In the genomic region with DNA sequence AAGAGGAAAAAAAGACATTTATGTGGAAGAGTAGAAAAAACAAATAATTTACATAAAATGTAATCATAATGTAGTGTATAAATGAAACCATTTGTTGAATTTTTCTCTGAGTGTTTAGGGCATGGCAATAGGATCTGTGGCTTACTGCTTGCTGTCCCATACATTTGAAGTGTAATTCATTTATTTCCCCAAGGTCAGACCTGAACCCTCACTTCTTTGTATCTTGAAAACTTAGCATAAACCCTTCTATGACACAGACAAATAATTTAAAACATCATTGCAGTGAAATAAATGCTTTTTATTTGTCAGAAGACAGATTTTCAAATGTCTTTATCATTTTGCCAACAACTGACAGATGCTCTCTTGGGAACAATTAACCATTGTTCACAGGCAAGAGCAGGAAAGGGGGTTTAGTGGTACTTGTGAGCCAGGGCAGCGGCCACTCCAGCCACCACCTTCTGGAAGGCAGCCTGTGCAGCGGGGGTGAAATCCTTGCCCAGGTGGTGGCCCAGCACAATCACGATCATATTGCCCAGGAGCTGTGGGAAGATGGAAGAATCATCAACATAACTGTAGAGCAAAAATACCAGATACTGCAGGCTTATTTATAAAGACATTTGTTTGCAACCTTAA, we compare ENCODE assay signal across 35 mouse cellular contexts. TPM values are rescaled to one million over a fixed set of nuclear protein-coding genes. Genes with fewer than 3 reads are reported as not detected.
DNase-seq lines count a peak whose midpoint lies in the region; ATAC-seq and TF ChIP-seq lines count a peak whose summit lies in the region.
"Had no signal": no experiment of that assay in that cellular context is flagged by ENCODE, and none has a peak within 500 bp of the region (broad histone marks: within the 10 kb centered on the region; RNA-seq: fewer than 3 reads in every experiment).

No protein-coding gene starts in this region.

- no peak overlapping the region for H3K4me3 ChIP-seq in kidney, embryonic 15.5 days (replicated peaks)
- no peak overlapping the region for H3K4me3 ChIP-seq in kidney, adult 2 months (ENCODE audit: insufficient read depth, low read depth, low read length)
- H3K4me3 ChIP-seq in intestine, embryonic 16.5 days (ENCODE audit: low read length), result no peak overlapping the region
- peak overlapping the region; percentile 55 for H3K4me3 ChIP-seq in liver, embryonic 15.5 days (replicated peaks)
- no peak overlapping the region for H3K4me3 ChIP-seq in left cerebral cortex, adult 2 months
- no peak overlapping the region for H3K4me3 ChIP-seq in forebrain, embryonic 13.5 days
- H3K4me3 ChIP-seq: embryonic facial prominence, embryonic 10.5 days; forebrain, embryonic 12.5 days; gastrocnemius, adult 2 months; layer of hippocampus, adult 2 months; limb, embryonic 15.5 days; neural tube, embryonic 12.5 days had no signal

- intact Hi-C loops in left cerebral cortex, adult 2 months (cut with DNase I), result no loop called here

- H3K27me3 ChIP-seq in kidney, embryonic 15.5 days, result no peaks in the 10 kb centered on the region
- H3K27me3 ChIP-seq in kidney, adult 2 months (replicated peaks; ENCODE audit: control insufficient read depth, insufficient read depth, low read length), result no peaks in the 10 kb centered on the region
- no peaks in the 10 kb centered on the region for H3K27me3 ChIP-seq in intestine, embryonic 16.5 days (replicated peaks; ENCODE audit: control insufficient read depth, insufficient read depth, low read length)
- no peaks in the 10 kb centered on the region for H3K27me3 ChIP-seq in liver, embryonic 15.5 days
- H3K27me3 ChIP-seq in forebrain, embryonic 13.5 days, result no peaks in the 10 kb centered on the region
- H3K27me3 ChIP-seq: forebrain, embryonic 12.5 days; limb, embryonic 15.5 days; neural tube, embryonic 12.5 days had no signal

- TF ChIP-seq POLR2A in kidney, adult 2 months (IDR thresholded peaks at IDR 0.05; ENCODE audit: low read depth, low read length), result no peak

- DNase-seq in kidney, adult 2 months, result no peak
- peak; percentile 1 for DNase-seq in brain, adult 2 months (ENCODE audit: low read depth, low spot score)
- DNase-seq in left cerebral cortex, adult 2 months (ENCODE audit: extremely low spot score in 1 of 2, low spot score in 2 of 2), result no peak
- no peak for DNase-seq in left cerebral cortex, adult 11 months (ENCODE audit: low spot score)
- DNase-seq: adrenal gland, postnatal 10 days; cerebellum, adult 11 months; cerebellum, postnatal 10 days; gastrocnemius, adult 2 months; kidney, adult 18-20 months; kidney, postnatal 14 days; left cerebral cortex, postnatal 4 days; lung, postnatal 4 days; midbrain, embryonic 14.5 days; right cerebral cortex, postnatal 25 days; thymus, adult 18-20 months; thymus, postnatal 4 days had no signal

- H3K36me3 ChIP-seq in kidney, embryonic 15.5 days, result no peaks in the 10 kb centered on the region
- H3K36me3 ChIP-seq in kidney, adult 2 months (ENCODE audit: control insufficient read depth, insufficient read depth, low read length), result no peaks in the 10 kb centered on the region
- no peaks in the 10 kb centered on the region for H3K36me3 ChIP-seq in intestine, embryonic 16.5 days (ENCODE audit: control insufficient read depth, insufficient read depth, low read length)
- H3K36me3 ChIP-seq in liver, embryonic 15.5 days (replicated peaks), result no peaks in the 10 kb centered on the region
- H3K36me3 ChIP-seq in forebrain, embryonic 13.5 days (ENCODE audit: poor library complexity, severe bottlenecking), result no peaks in the 10 kb centered on the region
- H3K36me3 ChIP-seq: embryonic facial prominence, embryonic 10.5 days; forebrain, embryonic 12.5 days; limb, embryonic 15.5 days; neural tube, embryonic 12.5 days had no signal

- no peak for TF ChIP-seq CTCF in kidney, adult 2 months (conservative IDR thresholded peaks at IDR 0.05; ENCODE audit: insufficient read depth, insufficient read length, low read depth, low read length)
- TF ChIP-seq CTCF in left cerebral cortex, adult 2 months (IDR thresholded peaks at IDR 0.05), result no peak

- no peaks in the 10 kb centered on the region for H3K9me3 ChIP-seq in kidney, embryonic 15.5 days (replicated peaks)
- no peaks in the 10 kb centered on the region for H3K9me3 ChIP-seq in intestine, embryonic 16.5 days (ENCODE audit: control insufficient read depth, low read length)
- H3K9me3 ChIP-seq in liver, embryonic 15.5 days (replicated peaks), result no peaks in the 10 kb centered on the region
- no peaks in the 10 kb centered on the region for H3K9me3 ChIP-seq in forebrain, embryonic 13.5 days (replicated peaks)
- H3K9me3 ChIP-seq: embryonic facial prominence, embryonic 10.5 days; forebrain, embryonic 12.5 days; limb, embryonic 15.5 days; neural tube, embryonic 12.5 days had no signal

- no peaks in the 10 kb centered on the region for H3K4me1 ChIP-seq in kidney, embryonic 15.5 days
- no peaks in the 10 kb centered on the region for H3K4me1 ChIP-seq in kidney, adult 2 months (ENCODE audit: control insufficient read depth, insufficient read depth, low read length)
- no peaks in the 10 kb centered on the region for H3K4me1 ChIP-seq in intestine, embryonic 16.5 days (ENCODE audit: control insufficient read depth, insufficient read depth, low read length)
- H3K4me1 ChIP-seq in liver, embryonic 15.5 days (replicated peaks), result peaks cover 33% of the 10 kb centered on the region
- no peaks in the 10 kb centered on the region for H3K4me1 ChIP-seq in forebrain, embryonic 13.5 days
- H3K4me1 ChIP-seq: embryonic facial prominence, embryonic 10.5 days; forebrain, embryonic 12.5 days; limb, embryonic 15.5 days; neural tube, embryonic 12.5 days had no signal

- peak; percentile 66 for ATAC-seq in kidney, embryonic 15.5 days (replicated peaks; ENCODE audit: low FRiP score)
- peak; percentile 71 for ATAC-seq in intestine, embryonic 16.5 days
- peak; percentile 62 for ATAC-seq in liver, embryonic 15.5 days (ENCODE audit: insufficient read depth)
- no peak for ATAC-seq in forebrain, embryonic 13.5 days
- ATAC-seq: hindbrain, postnatal 0 days had no signal

- 58% methylated on average over 3 of the region's 3 CpGs for WGBS in kidney, embryonic 15.5 days
- 53% methylated on average over 3 of the region's 3 CpGs for WGBS in kidney, adult 2 months
- 27% methylated on average over 3 of the region's 3 CpGs for WGBS in intestine, embryonic 16.5 days
- WGBS in liver, embryonic 15.5 days (ENCODE audit: insufficient replicate concordance), result 52% methylated on average over 3 of the region's 3 CpGs
- 66% methylated on average over 3 of the region's 3 CpGs for WGBS in forebrain, embryonic 13.5 days

- H3K27ac ChIP-seq in kidney, embryonic 15.5 days, result no peak overlapping the region
- no peak overlapping the region for H3K27ac ChIP-seq in kidney, adult 2 months (ENCODE audit: insufficient read depth, low read depth, low read length)
- no peak overlapping the region for H3K27ac ChIP-seq in intestine, embryonic 16.5 days (ENCODE audit: low read length)
- peak overlapping the region; percentile 98 for H3K27ac ChIP-seq in liver, embryonic 15.5 days (replicated peaks)
- H3K27ac ChIP-seq in left cerebral cortex, adult 2 months, result no peak overlapping the region
- no peak overlapping the region for H3K27ac ChIP-seq in forebrain, embryonic 13.5 days
- H3K27ac ChIP-seq: embryonic facial prominence, embryonic 10.5 days; forebrain, embryonic 12.5 days; gastrocnemius, adult 2 months; hindbrain, postnatal 0 days; layer of hippocampus, adult 2 months; limb, embryonic 15.5 days; neural tube, embryonic 12.5 days had no signal

- no peak overlapping the region for H3K9ac ChIP-seq in kidney, embryonic 15.5 days
- no peak overlapping the region for H3K9ac ChIP-seq in intestine, embryonic 16.5 days (ENCODE audit: low read depth, low read length)
- peak overlapping the region; percentile 53 for H3K9ac ChIP-seq in liver, embryonic 15.5 days
- no peak overlapping the region for H3K9ac ChIP-seq in forebrain, embryonic 13.5 days
- H3K9ac ChIP-seq: forebrain, embryonic 12.5 days; limb, embryonic 15.5 days; neural tube, embryonic 12.5 days had no signal

- H3K4me2 ChIP-seq in kidney, embryonic 15.5 days, result no peak overlapping the region
- H3K4me2 ChIP-seq in intestine, embryonic 16.5 days (ENCODE audit: low read depth, low read length), result no peak overlapping the region
- peak overlapping the region; percentile 41; the same call in 1 of the 2 replicates for H3K4me2 ChIP-seq in liver, embryonic 15.5 days
- H3K4me2 ChIP-seq in forebrain, embryonic 13.5 days, result no peak overlapping the region
- H3K4me2 ChIP-seq: forebrain, embryonic 12.5 days; limb, embryonic 15.5 days; neural tube, embryonic 12.5 days had no signal

RNA-seq across cellular contexts. Expression of gene Hbb-bs, which starts 1.5 kb away (rescaled TPM):
- polyA plus RNA-seq in kidney, embryonic 15.5 days (2015; fragmentation: Nextera tagmentation; extraction: Ambion mirVana), result 7,996 and 8,703 TPM in 2 replicates
- 3,704 and 5,002 TPM in 2 replicates for polyA plus RNA-seq in kidney, adult 2 months (2012; rRNA removed)
- 6,207 and 7,496 TPM in 2 replicates for polyA plus RNA-seq in intestine, embryonic 16.5 days (2015; fragmentation: Nextera tagmentation; extraction: Ambion mirVana)
- 116,188 and 122,775 TPM in 2 replicates for polyA plus RNA-seq in liver, embryonic 15.5 days (2015; fragmentation: Nextera tagmentation; extraction: Ambion mirVana)
- 100 to 1,000 TPM; 305 to 339 TPM for total RNA-seq in left cerebral cortex, adult 2 months (2021)
- polyA plus RNA-seq in forebrain, embryonic 13.5 days (2015; fragmentation: Nextera tagmentation; extraction: Ambion mirVana), result 1,844 and 2,278 TPM in 2 replicates

RNA-seq across cellular contexts. Expression of gene Hbb-bt, which starts 12.6 kb away (rescaled TPM):
- 2,879 and 3,105 TPM in 2 replicates for polyA plus RNA-seq in kidney, embryonic 15.5 days (2015; fragmentation: Nextera tagmentation; extraction: Ambion mirVana)
- polyA plus RNA-seq in kidney, adult 2 months (2012; rRNA removed), result 323 and 441 TPM in 2 replicates
- 1,955 and 2,476 TPM in 2 replicates for polyA plus RNA-seq in intestine, embryonic 16.5 days (2015; fragmentation: Nextera tagmentation; extraction: Ambion mirVana)
- polyA plus RNA-seq in liver, embryonic 15.5 days (2015; fragmentation: Nextera tagmentation; extraction: Ambion mirVana), result 48,050 and 52,773 TPM in 2 replicates
- total RNA-seq in left cerebral cortex, adult 2 months (2021), result 10 to 100 TPM; 29.5 to 36.6 TPM
- polyA plus RNA-seq in forebrain, embryonic 13.5 days (2015; fragmentation: Nextera tagmentation; extraction: Ambion mirVana), result 960 and 1,191 TPM in 2 replicates

RNA-seq across cellular contexts. Expression of gene Hbb-bh2, which starts 13.9 kb away (rescaled TPM):
- not detected in 2 replicates for polyA plus RNA-seq in kidney, embryonic 15.5 days (2015; fragmentation: Nextera tagmentation; extraction: Ambion mirVana)
- polyA plus RNA-seq in kidney, adult 2 months (2012; rRNA removed), result not detected in 2 replicates
- not detected in 2 replicates for polyA plus RNA-seq in intestine, embryonic 16.5 days (2015; fragmentation: Nextera tagmentation; extraction: Ambion mirVana)
- polyA plus RNA-seq in liver, embryonic 15.5 days (2015; fragmentation: Nextera tagmentation; extraction: Ambion mirVana), result not detected in 2 replicates
- total RNA-seq in left cerebral cortex, adult 2 months (2021), result not detected
- polyA plus RNA-seq in forebrain, embryonic 13.5 days (2015; fragmentation: Nextera tagmentation; extraction: Ambion mirVana), result not detected in 2 replicates
- total RNA-seq: adrenal gland, postnatal 10 days; gastrocnemius, adult 2 months; hematopoietic stem cell, adult 5-6 weeks; hindbrain, postnatal 0 days; layer of hippocampus, adult 2 months; left cerebral cortex, adult 8-10 months; left cerebral cortex, postnatal 4 days; megakaryocyte-erythroid progenitor cell, adult 5-6 weeks had no signal
- polyA plus RNA-seq: brain, embryonic 14.5 days; cortical plate, adult 2 months; frontal cortex, adult 2 months; gonadal fat pad, adult 2 months; heart, embryonic 16.5 days; hindbrain, postnatal 0 days; limb, embryonic 15.5 days; lung, embryonic 16.5 days; midbrain, embryonic 14.5 days had no signal

RNA-seq across cellular contexts. Expression of gene Hbb-bh1, which starts 16.6 kb away (rescaled TPM):
- polyA plus RNA-seq in kidney, embryonic 15.5 days (2015; fragmentation: Nextera tagmentation; extraction: Ambion mirVana), result 1.8 and 2.3 TPM in 2 replicates
- polyA plus RNA-seq in kidney, adult 2 months (2012; rRNA removed), result not detected in 2 replicates
- polyA plus RNA-seq in intestine, embryonic 16.5 days (2015; fragmentation: Nextera tagmentation; extraction: Ambion mirVana), result 0.64 and 1.2 TPM in 2 replicates
- 44.8 and 64.6 TPM in 2 replicates for polyA plus RNA-seq in liver, embryonic 15.5 days (2015; fragmentation: Nextera tagmentation; extraction: Ambion mirVana)
- not detected for total RNA-seq in left cerebral cortex, adult 2 months (2021)
- polyA plus RNA-seq in forebrain, embryonic 13.5 days (2015; fragmentation: Nextera tagmentation; extraction: Ambion mirVana), result 32.1 and 81.1 TPM in 2 replicates
- total RNA-seq: adrenal gland, postnatal 10 days; gastrocnemius, adult 2 months; hematopoietic stem cell, adult 5-6 weeks; hindbrain, postnatal 0 days; layer of hippocampus, adult 2 months; left cerebral cortex, adult 8-10 months; left cerebral cortex, postnatal 4 days; megakaryocyte-erythroid progenitor cell, adult 5-6 weeks had no signal
- polyA plus RNA-seq: cortical plate, adult 2 months; gonadal fat pad, adult 2 months; hindbrain, postnatal 0 days had no signal

RNA-seq across cellular contexts. Expression of gene Hbb-y, which starts 26.6 kb away (rescaled TPM):
- polyA plus RNA-seq in kidney, embryonic 15.5 days (2015; fragmentation: Nextera tagmentation; extraction: Ambion mirVana), result 188 and 278 TPM in 2 replicates
- not detected in 2 replicates for polyA plus RNA-seq in kidney, adult 2 months (2012; rRNA removed)
- 30.0 and 42.2 TPM in 2 replicates for polyA plus RNA-seq in intestine, embryonic 16.5 days (2015; fragmentation: Nextera tagmentation; extraction: Ambion mirVana)
- 304 and 542 TPM in 2 replicates for polyA plus RNA-seq in liver, embryonic 15.5 days (2015; fragmentation: Nextera tagmentation; extraction: Ambion mirVana)
- total RNA-seq in left cerebral cortex, adult 2 months (2021), result not detected
- 3,762 and 4,630 TPM in 2 replicates for polyA plus RNA-seq in forebrain, embryonic 13.5 days (2015; fragmentation: Nextera tagmentation; extraction: Ambion mirVana)
- total RNA-seq: adrenal gland, postnatal 10 days; gastrocnemius, adult 2 months; hematopoietic stem cell, adult 5-6 weeks; hindbrain, postnatal 0 days; layer of hippocampus, adult 2 months; left cerebral cortex, postnatal 4 days; megakaryocyte-erythroid progenitor cell, adult 5-6 weeks had no signal
- polyA plus RNA-seq: gonadal fat pad, adult 2 months had no signal

Comparison
In these comparisons a context has a peak if more than half of its experiments do, and no peak if none do; other contexts are left out.
1. RNA of gene Hbb-bs, which starts 1.5 kb away (polyA plus RNA-seq): 116,188 to 122,775 TPM in liver, embryonic 15.5 days; 7,996 to 8,703 TPM in kidney, embryonic 15.5 days, 6,207 to 7,496 TPM in intestine, embryonic 16.5 days, 3,704 to 5,002 TPM in kidney, adult 2 months and 1,844 to 2,278 TPM in forebrain, embryonic 13.5 days; every median in the first group is over 10 times any median in the second.
2. RNA of gene Hbb-bt, which starts 12.6 kb away (polyA plus RNA-seq): 48,050 to 52,773 TPM in liver, embryonic 15.5 days; 2,879 to 3,105 TPM in kidney, embryonic 15.5 days, 1,955 to 2,476 TPM in intestine, embryonic 16.5 days, 960 to 1,191 TPM in forebrain, embryonic 13.5 days and 323 to 441 TPM in kidney, adult 2 months; every median in the first group is over 10 times any median in the second.